Comparison of ENCODE assay signal across 9 mouse cellular contexts in genomic region chr4:33734923-33735322, GRCm38 (mm10).
DNase-seq lines count a peak whose midpoint lies in the region; ATAC-seq and TF ChIP-seq lines count a peak whose summit lies in the region.
"Had no signal": no experiment of that assay in that cellular context is flagged by ENCODE, and none has a peak within 500 bp of the region (broad histone marks: within the 10 kb centered on the region; RNA-seq: fewer than 3 reads in every experiment).

No protein-coding gene starts in this region.

- peak; percentile 34 for DNase-seq in hindbrain, embryonic 10.5 days (ENCODE audit: low spot score)
- DNase-seq in adrenal gland, postnatal 10 days = peak; percentile 74
- peak; percentile 31 for DNase-seq in forebrain, postnatal 0 days
- DNase-seq in lung, embryonic 14.5 days = peak; percentile 62
- DNase-seq in testis, postnatal 14 days (ENCODE audit: low spot score) = peak; percentile 52
- DNase-seq in gastrocnemius, postnatal 25 days = no peak

- H3K27me3 ChIP-seq in hindbrain, embryonic 10.5 days (ENCODE audit: insufficient read depth, poor library complexity, severe bottlenecking) = no peaks in the 10 kb centered on the region
- no peaks in the 10 kb centered on the region for H3K27me3 ChIP-seq in hindbrain, embryonic 12.5 days
- no peaks in the 10 kb centered on the region for H3K27me3 ChIP-seq in forebrain, postnatal 0 days (ENCODE audit: insufficient read depth, low read length)
- no peaks in the 10 kb centered on the region for H3K27me3 ChIP-seq in lung, embryonic 14.5 days (ENCODE audit: insufficient read depth, low read length)
- H3K27me3 ChIP-seq in intestine, embryonic 16.5 days (replicated peaks; ENCODE audit: control insufficient read depth, insufficient read depth, low read length) = no peaks in the 10 kb centered on the region
- H3K27me3 ChIP-seq: neural tube, embryonic 12.5 days had no signal

- TF ChIP-seq CTCF in forebrain, postnatal 0 days (IDR thresholded peaks at IDR 0.05; ENCODE audit: low read depth) = no peak
- no peak for TF ChIP-seq CTCF in lung, embryonic 14.5 days (IDR thresholded peaks at IDR 0.05; ENCODE audit: low read depth)

- no peak overlapping the region for H3K27ac ChIP-seq in hindbrain, embryonic 10.5 days
- no peak overlapping the region for H3K27ac ChIP-seq in hindbrain, embryonic 12.5 days
- H3K27ac ChIP-seq in forebrain, postnatal 0 days (ENCODE audit: low read depth, low read length) = peak overlapping the region; percentile 78
- H3K27ac ChIP-seq in lung, embryonic 14.5 days (ENCODE audit: low read depth) = no peak overlapping the region
- no peak overlapping the region for H3K27ac ChIP-seq in intestine, embryonic 16.5 days (ENCODE audit: low read length)
- H3K27ac ChIP-seq: neural tube, embryonic 12.5 days had no signal

- no peak overlapping the region for H3K4me2 ChIP-seq in hindbrain, embryonic 12.5 days (replicated peaks)
- H3K4me2 ChIP-seq in forebrain, postnatal 0 days (ENCODE audit: low read depth) = no peak overlapping the region
- H3K4me2 ChIP-seq in lung, embryonic 14.5 days = 0 out of 2 replicates have a peak overlapping the region, but pooled peaks have one; percentile 15
- H3K4me2 ChIP-seq in intestine, embryonic 16.5 days (ENCODE audit: low read depth, low read length) = no peak overlapping the region
- H3K4me2 ChIP-seq: neural tube, embryonic 12.5 days had no signal

- H3K4me3 ChIP-seq in hindbrain, embryonic 10.5 days = no peak overlapping the region
- H3K4me3 ChIP-seq in hindbrain, embryonic 12.5 days = no peak overlapping the region
- H3K4me3 ChIP-seq in forebrain, postnatal 0 days (ENCODE audit: low read depth, low read length) = no peak overlapping the region
- no peak overlapping the region for H3K4me3 ChIP-seq in lung, embryonic 14.5 days (ENCODE audit: low read depth, low read length)
- no peak overlapping the region for H3K4me3 ChIP-seq in intestine, embryonic 16.5 days (ENCODE audit: low read length)
- H3K4me3 ChIP-seq: neural tube, embryonic 12.5 days had no signal

- H3K36me3 ChIP-seq in hindbrain, embryonic 10.5 days = no peaks in the 10 kb centered on the region
- no peaks in the 10 kb centered on the region for H3K36me3 ChIP-seq in hindbrain, embryonic 12.5 days
- no peaks in the 10 kb centered on the region for H3K36me3 ChIP-seq in forebrain, postnatal 0 days (ENCODE audit: insufficient read depth)
- H3K36me3 ChIP-seq in lung, embryonic 14.5 days (ENCODE audit: insufficient read depth) = no peaks in the 10 kb centered on the region
- H3K36me3 ChIP-seq in intestine, embryonic 16.5 days (ENCODE audit: control insufficient read depth, insufficient read depth, low read length) = no peaks in the 10 kb centered on the region
- H3K36me3 ChIP-seq: neural tube, embryonic 12.5 days had no signal

- no peak overlapping the region for H3K9ac ChIP-seq in hindbrain, embryonic 12.5 days
- no peak overlapping the region for H3K9ac ChIP-seq in forebrain, postnatal 0 days
- H3K9ac ChIP-seq in lung, embryonic 14.5 days = no peak overlapping the region
- no peak overlapping the region for H3K9ac ChIP-seq in intestine, embryonic 16.5 days (ENCODE audit: low read depth, low read length)
- H3K9ac ChIP-seq: neural tube, embryonic 12.5 days had no signal

- WGBS in hindbrain, embryonic 10.5 days = 44% methylated on average over 8 of the region's 8 CpGs
- 42% methylated on average over 8 of the region's 8 CpGs for WGBS in hindbrain, embryonic 12.5 days
- 33% methylated on average over 8 of the region's 8 CpGs for WGBS in forebrain, postnatal 0 days
- WGBS in lung, embryonic 14.5 days = 30% methylated on average over 8 of the region's 8 CpGs
- WGBS in intestine, embryonic 16.5 days = 55% methylated on average over 8 of the region's 8 CpGs

- ATAC-seq in hindbrain, embryonic 12.5 days (ENCODE audit: low FRiP score) = no peak
- peak; percentile 55 for ATAC-seq in forebrain, postnatal 0 days
- no peak for ATAC-seq in lung, embryonic 14.5 days (ENCODE audit: insufficient read depth)
- ATAC-seq in intestine, embryonic 16.5 days = no peak

- H3K9me3 ChIP-seq in hindbrain, embryonic 10.5 days = no peaks in the 10 kb centered on the region
- H3K9me3 ChIP-seq in hindbrain, embryonic 12.5 days (replicated peaks) = no peaks in the 10 kb centered on the region
- H3K9me3 ChIP-seq in forebrain, postnatal 0 days (ENCODE audit: low read length) = no peaks in the 10 kb centered on the region
- no peaks in the 10 kb centered on the region for H3K9me3 ChIP-seq in lung, embryonic 14.5 days (ENCODE audit: low read depth, low read length)
- H3K9me3 ChIP-seq in intestine, embryonic 16.5 days (ENCODE audit: control insufficient read depth, low read length) = no peaks in the 10 kb centered on the region
- H3K9me3 ChIP-seq: neural tube, embryonic 12.5 days had no signal

- H3K4me1 ChIP-seq in hindbrain, embryonic 10.5 days (replicated peaks) = peaks cover 15% of the 10 kb centered on the region
- H3K4me1 ChIP-seq in hindbrain, embryonic 12.5 days = peaks cover 7% of the 10 kb centered on the region
- H3K4me1 ChIP-seq in forebrain, postnatal 0 days (ENCODE audit: insufficient read depth) = peaks cover 18% of the 10 kb centered on the region
- no peaks in the 10 kb centered on the region for H3K4me1 ChIP-seq in lung, embryonic 14.5 days (ENCODE audit: insufficient read depth)
- no peaks in the 10 kb centered on the region for H3K4me1 ChIP-seq in intestine, embryonic 16.5 days (ENCODE audit: control insufficient read depth, insufficient read depth, low read length)
- H3K4me1 ChIP-seq: neural tube, embryonic 12.5 days had no signal
